18 mouse cellular contexts compared by ENCODE assay signal in genomic region chr1:43877704-43878103, GRCm38 (mm10).
"Had no signal": no experiment of that assay in that cellular context is flagged by ENCODE, and none has a peak within 500 bp of the region (broad histone marks: within the 10 kb centered on the region; RNA-seq: fewer than 3 reads in every experiment).

No protein-coding gene starts in this region.

- H3K4me3 ChIP-seq: gastrocnemius, adult 2 months; heart, embryonic 10.5 days; heart, embryonic 12.5 days; hindbrain, embryonic 13.5 days; hindbrain, embryonic 15.5 days; limb, embryonic 13.5 days; limb, embryonic 15.5 days had no signal

- H3K9me3 ChIP-seq: heart, embryonic 10.5 days; heart, embryonic 12.5 days; hindbrain, embryonic 13.5 days; hindbrain, embryonic 15.5 days; limb, embryonic 13.5 days; limb, embryonic 15.5 days had no signal

- H3K4me2 ChIP-seq: heart, embryonic 12.5 days; hindbrain, embryonic 13.5 days; hindbrain, embryonic 15.5 days; limb, embryonic 13.5 days; limb, embryonic 15.5 days; liver, embryonic 11.5 days had no signal

- H3K36me3 ChIP-seq: heart, embryonic 10.5 days; heart, embryonic 12.5 days; hindbrain, embryonic 13.5 days; hindbrain, embryonic 15.5 days; limb, embryonic 13.5 days; limb, embryonic 15.5 days had no signal

- DNase-seq: gastrocnemius, adult 2 months; gastrocnemius, postnatal 10 days; gastrocnemius, postnatal 36 days; heart, adult 18-20 months; heart, postnatal 10 days; heart, postnatal 36 days; left cerebral cortex, postnatal 4 days had no signal

- H3K27me3 ChIP-seq: heart, embryonic 12.5 days; hindbrain, embryonic 13.5 days; hindbrain, embryonic 15.5 days; limb, embryonic 13.5 days; limb, embryonic 15.5 days had no signal

- H3K4me1 ChIP-seq: hindbrain, embryonic 15.5 days had no signal

- H3K27ac ChIP-seq: gastrocnemius, adult 2 months; heart, embryonic 10.5 days; hindbrain, embryonic 13.5 days; hindbrain, embryonic 15.5 days; hindbrain, postnatal 0 days; kidney, postnatal 0 days; limb, embryonic 13.5 days; limb, embryonic 15.5 days; liver, embryonic 14.5 days had no signal

- H3K9ac ChIP-seq: heart, embryonic 12.5 days; hindbrain, embryonic 13.5 days; hindbrain, embryonic 15.5 days; limb, embryonic 13.5 days; limb, embryonic 15.5 days; liver, embryonic 14.5 days had no signal

- ATAC-seq: hindbrain, postnatal 0 days; intestine, embryonic 16.5 days had no signal
